Mouse (Mus musculus) kidney, adult 2 months (tissue): ENCODE data around the gene S100z.

Experiments used
- CTCF ChIP-seq: fragments of 200-500 bp; conservative IDR thresholded peaks from 2 replicates; pipeline ENCODE4 v1.5.1; 2011; ENCODE audit warnings: low read depth, mild to moderate bottlenecking, control low read depth, low read length, moderate library complexity, mixed read lengths; ENCODE audit not compliant: insufficient read depth, insufficient read length
- POLR2A ChIP-seq: fragments of 200-500 bp; IDR thresholded peaks from one replicate; pipeline ENCODE4 v1.6.1; 2011; ENCODE audit warnings: low read depth, low read length, control low read depth

DNA sequence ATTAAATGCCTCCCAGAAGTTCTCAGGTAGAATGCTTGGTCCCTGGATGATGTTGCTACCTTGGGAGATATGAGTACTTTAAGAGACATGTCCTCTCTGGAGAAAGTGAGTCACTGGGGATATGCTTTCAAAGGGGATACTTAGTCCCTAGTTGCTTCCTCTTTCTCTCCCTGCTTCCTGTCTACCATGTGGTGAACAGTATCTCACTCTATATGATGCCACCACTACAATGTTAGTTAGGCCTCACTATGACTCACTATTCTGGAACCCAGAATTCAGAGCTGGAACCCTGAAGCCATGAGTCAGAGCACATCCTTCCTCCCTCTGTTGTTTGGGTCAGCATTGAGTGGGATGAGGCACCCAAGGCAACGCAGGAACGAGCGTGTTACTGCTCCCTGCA lies 51.0 kb downstream of the S100z start:
- no peak for TF ChIP-seq POLR2A
- no peak for TF ChIP-seq CTCF
